Mouse (Mus musculus): ENCODE measurements around the gene Aagab.

Aagab gene

DNA sequence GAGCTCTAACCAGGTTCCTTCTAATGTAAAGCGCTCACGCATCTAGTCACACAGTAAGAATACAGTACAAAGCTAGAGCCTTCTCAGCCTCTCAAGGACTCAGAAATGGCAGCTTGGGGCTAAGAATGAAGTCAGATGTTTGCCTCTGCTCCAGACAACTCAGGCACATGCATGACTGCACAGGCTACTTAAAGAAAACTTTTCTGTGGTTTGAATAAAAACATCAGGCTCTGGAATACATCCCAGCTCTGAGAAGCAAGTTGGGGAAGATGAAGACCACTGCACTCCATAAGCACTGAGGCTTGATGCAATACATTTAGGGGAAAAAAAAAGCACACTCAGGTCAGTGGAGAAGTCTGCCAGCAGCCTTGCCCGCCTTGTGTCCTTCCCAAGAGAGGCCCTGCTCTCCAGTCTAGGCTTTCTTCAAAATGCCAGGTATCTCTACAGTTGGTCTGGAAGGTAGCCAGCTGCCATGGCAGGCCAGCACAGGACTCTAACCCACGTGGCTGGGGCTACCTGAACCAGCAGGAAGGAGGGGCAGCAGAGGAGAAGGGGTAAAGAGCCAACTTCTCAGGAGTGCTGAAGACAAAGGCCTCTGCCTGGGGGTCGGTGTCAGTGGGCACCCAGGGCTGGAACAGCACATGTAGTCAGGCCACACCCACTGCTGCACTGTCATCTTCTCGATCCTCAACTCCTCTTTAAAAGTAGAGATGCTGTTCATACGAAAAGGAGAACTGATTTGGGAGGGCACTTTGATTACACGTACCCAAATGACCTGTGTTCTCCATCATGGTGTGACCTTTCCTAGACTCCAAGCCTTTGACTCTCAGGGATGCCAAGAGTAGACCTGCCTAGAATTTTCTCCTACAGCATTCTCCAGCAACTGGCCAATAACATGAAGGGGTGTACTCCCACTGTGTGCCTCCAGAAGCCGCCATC is 45.4 kb downstream of the Aagab start:
- no peak for DNase-seq (ENCODE audit: low spot score)

DNA sequence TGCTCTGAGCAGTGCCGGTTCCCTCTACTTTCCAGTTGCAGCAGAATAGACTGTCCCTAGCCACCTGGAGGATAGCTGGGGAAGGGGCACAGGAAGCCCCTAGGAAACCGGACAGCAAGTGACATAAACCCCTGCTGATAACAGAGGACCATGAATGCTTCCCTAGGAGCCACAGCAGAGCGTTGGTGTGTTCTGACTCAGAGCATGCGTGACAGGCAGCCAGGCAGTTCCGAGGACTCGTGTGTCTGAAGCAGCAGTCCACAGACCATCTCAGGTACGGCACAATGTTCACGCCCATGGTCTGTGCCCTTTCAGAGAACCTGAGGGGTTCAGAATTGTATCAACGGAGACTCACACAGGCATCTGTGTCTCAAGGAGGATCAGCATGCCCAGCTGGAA is 46.1 kb downstream of the Aagab start:
- no peak for DNase-seq (ENCODE audit: low spot score)

- no peak for DNase-seq (ENCODE audit: low spot score)
These were observed 47.5 kb downstream of the Aagab start for GRCm38 (mm10) chr9:63649841-63650545.

- DNase-seq (ENCODE audit: low spot score), result no peak
These were observed 48.4 kb downstream of the Aagab start for GRCm38 (mm10) chr9:63650905-63651304.

GRCm38 (mm10) chr9:63651594-63651993 is 49.1 kb downstream of the Aagab start:
- DNase-seq (ENCODE audit: low spot score), result no peak

DNA sequence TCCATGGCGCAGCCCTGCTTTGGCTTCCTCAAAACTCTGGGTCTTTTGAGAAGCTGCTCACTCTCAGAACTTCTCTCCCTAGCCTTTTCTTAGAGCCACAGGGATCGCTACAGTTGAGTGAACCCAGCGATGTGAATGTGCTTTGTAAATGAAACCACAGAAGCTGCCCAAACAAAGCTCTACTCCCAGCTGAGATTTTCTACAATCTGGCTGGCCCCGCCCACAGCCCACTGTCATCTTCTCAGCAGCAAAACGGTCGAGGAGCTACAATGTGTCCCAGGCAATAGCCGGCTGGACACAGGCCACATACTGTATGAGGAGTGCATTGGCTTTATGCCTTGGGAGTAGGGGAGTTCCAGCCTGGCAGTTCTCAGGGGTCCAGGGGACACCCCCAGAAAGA is 51.2 kb downstream of the Aagab start:
- no peak for DNase-seq (ENCODE audit: low spot score)

DNA sequence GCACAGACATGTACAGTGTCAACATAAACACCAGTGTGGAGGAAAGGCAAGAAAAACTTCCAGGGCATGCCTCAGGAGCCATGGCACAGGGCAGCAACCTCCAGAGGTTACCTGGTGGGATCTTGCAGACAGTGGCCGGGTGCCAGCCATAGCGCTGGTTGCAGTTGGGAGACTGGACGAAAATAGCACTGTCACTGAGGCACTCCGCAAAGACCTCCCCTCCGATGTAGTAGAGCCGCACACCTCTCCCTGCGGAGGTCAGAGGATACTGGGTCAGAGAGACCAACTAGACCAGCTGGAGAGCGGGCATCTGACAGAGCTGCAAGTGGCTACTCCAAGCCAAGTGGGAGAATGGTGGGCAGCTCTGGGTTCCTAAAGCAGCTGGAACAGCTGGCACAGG is 52.1 kb downstream of the Aagab start:
- DNase-seq (ENCODE audit: low spot score), result no peak

DNA sequence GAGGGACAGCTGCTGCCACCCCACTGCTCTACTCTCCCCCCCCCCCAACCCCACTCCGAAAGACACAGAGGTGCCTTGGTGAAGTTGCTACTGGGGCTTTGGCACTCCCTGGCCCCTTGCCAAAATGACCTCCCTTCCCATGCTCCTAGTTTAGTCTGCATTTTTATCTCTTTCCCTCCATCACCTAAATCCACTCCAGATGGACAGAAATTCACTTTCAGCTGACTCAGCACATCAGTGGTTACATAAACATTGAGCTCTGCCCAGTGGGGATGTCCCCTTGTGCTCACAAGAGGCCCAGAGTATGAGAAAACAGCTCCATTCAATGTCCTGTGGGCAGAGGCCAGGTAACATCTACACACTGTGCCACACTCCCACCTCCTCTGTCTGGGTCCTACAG is 52.6 kb downstream of the Aagab start:
- no peak for DNase-seq (ENCODE audit: low spot score)

GRCm38 (mm10) chr9:63657167-63657566 is 54.7 kb downstream of the Aagab start:
- DNase-seq (ENCODE audit: low spot score), result no peak

GRCm38 (mm10) chr9:63658436-63658835 is 56.0 kb downstream of the Aagab start:
- no peak for DNase-seq (ENCODE audit: low spot score)

DNA sequence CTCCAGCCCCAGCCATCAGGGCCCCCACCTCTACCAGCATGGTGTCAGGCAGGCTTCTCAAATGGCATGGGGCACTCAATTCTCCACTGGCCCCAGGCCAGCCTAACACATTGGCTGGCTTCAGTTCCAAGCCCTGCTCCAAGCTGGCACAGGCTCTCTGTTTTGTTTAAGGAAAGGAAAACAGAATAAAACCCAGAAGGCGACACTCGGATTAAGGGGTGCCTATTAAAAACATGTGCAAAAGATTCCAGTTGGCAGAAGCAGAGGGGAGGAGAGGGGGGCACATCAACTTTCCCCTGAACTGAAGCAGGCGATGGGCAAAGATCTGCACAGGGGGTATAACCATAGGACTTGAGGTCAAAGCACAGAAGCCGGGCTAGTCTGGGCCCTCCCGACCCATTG is 56.5 kb downstream of the Aagab start:
- peak; percentile 62 for DNase-seq (ENCODE audit: low spot score)

GRCm38 (mm10) chr9:63660061-63660460 is 57.6 kb downstream of the Aagab start:
- no peak for DNase-seq (ENCODE audit: low spot score)

DNA sequence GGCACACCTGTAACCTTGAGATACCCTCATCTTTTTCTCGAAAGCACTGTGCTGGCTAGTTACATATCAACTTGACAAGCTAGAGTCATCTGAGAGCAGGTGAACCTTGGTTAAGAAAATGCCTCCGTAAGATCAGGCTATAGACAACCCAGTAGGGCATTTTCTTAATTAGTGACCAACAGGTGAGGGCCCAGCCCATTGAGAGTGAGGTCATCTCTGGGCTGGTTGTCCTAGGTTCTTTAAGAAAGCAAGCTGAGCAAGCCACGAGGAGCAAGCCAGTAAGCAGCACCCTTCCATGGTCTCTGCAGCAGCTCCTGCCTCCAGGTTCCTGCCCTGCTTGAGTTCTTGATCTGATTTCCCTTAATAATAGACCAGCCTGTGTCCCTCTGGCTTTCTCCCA is 58.2 kb downstream of the Aagab start:
- DNase-seq (ENCODE audit: low spot score), result no peak

- DNase-seq (ENCODE audit: low spot score), result peak; percentile 67
These were observed 60.3 kb downstream of the Aagab start for GRCm38 (mm10) chr9:63662759-63663158.

DNA sequence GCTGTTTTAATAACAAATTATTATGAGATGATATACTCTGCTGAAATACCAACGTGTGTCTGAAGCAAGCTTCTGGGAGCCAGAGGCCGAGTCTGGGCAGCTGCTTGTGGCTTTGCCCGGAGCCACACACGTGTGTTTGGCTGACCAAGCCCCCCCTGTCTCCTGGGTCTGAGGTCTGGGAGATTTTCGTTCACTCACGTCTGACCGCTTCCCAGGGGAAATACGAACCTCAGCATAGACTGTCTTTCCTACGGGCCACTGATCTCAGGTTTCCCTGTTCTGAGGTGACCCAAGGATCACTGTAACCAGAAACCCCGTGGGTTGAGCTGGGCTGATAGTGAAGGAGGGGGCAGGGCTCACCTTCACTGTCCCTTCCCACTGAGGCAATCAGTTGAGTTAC is 60.8 kb downstream of the Aagab start:
- DNase-seq (ENCODE audit: low spot score), result no peak

- peak; percentile 50 for DNase-seq (ENCODE audit: low spot score)
These were observed 61.9 kb downstream of the Aagab start for GRCm38 (mm10) chr9:63664300-63664745.

DNA sequence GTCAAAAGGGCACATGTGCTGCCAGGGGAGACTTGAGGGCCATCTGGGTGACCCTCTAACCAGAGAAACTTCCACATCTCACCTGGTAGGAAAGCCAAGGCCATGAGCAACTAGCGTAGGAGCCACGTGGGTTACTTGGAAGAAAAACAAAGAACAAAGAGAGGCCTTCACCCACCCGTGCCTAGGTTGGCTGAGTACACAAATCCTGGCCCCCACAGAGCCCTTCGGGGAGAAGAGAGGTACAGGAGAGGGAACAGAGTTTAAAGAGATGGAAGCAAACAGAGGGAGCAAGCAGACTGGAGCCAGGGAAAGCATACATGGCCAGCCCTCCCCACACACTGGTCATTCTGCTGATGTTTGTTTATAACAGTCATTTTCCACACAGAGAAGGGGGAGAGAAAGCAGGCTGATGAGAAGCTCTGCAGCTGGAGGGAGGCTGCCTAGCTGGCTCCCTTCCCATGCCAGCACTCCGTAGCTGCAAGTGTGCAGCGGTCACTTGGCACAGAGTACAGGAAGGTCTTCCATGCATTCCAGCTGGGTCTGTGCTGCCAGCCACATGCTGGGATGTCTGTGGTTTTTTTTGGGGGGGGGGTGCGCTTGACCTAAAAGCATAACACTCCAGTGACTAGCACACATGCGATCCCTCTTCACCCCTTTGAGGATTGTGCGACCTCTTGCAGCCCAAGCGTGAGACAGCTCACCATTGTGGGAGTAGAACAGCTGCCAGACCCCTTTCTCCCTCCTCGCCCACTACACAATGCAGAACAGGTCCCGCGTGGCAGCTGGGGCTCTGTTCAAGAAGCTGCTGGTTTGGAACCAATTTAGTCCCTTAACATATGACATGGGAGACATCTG is 62.6 kb downstream of the Aagab start:
- DNase-seq (ENCODE audit: low spot score), result no peak

- no peak for DNase-seq (ENCODE audit: low spot score)
These were observed 64.3 kb downstream of the Aagab start for GRCm38 (mm10) chr9:63666612-63667372.

DNA sequence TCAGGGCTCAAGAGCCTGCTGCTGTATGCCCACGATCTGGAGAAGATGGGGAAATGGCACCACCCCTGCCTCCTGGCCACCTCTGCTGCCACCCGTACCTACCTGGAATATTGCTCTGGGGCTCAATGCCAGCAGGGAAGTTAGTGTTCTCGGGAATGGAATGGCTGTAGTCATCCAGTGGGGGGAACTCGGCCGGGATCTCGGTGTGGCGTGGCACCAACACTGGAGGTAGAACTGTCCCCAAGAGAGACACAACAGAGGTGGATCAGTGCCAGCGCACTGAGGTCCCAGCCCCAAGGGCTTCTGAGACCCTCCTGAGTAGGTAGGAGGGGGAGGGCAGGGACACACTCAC is 64.9 kb downstream of the Aagab start:
- DNase-seq (ENCODE audit: low spot score), result no peak

GRCm38 (mm10) chr9:63668621-63669020 is 66.2 kb downstream of the Aagab start:
- DNase-seq (ENCODE audit: low spot score), result no peak

DNA sequence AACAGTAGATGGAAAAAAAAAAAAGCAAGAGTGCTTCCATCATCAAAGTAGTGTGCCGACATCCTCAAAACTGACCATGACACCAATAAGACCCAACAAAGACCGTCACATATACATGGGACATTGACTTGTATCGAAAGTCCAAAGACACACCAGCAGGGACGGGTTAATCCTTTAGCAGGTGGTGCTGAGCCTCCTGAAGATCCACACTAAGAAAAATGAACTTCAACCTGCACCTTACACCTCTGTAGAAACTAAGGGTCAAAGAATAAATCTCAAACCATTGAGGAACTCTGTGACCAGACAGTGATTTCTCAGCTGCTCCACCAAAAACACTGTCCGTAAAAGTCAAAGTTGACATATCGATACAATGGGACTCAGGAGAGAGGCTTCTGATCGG is 67.4 kb downstream of the Aagab start:
- DNase-seq (ENCODE audit: low spot score), result no peak

All from ovary, postnatal 36 days (tissue).